Mouse (Mus musculus): Measurements from ENCODE around the gene Map2k4. TPM values are rescaled to one million over a fixed set of nuclear protein-coding genes. Genes with fewer than 3 reads are reported as not detected.

Map2k4 gene
- polyA plus RNA-seq, 1 experiment from 2014 or later: 135 TPM

DNA sequence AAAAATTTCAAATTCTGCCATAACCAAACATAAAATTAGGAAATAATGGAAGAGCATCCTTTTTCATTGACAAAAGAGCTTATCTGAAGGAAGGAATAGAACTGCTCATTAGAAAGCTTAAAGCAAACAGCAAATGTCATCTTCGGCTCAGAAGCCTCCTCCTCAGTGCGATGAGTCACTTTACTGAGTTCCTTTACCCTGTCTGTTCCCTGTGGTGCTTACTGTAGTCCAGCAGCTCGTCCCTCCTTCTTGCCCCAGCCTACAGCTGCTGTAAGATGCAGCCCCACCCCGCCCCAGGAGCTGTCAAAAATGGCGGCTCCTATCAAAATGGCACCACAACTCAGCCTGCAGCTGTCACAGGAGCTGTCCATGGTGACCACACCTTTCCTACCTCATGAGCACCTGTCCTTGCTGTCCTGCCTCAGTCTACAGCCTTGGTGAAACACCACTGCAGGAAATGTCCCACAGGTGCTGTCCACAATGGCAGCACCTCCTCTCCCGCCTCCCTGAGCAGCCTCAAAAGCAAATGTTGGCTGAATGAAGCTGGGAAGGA lies 75.3 kb downstream of the Map2k4 start:
- Histone ChIP-seq H3K27ac (ENCODE audit: low read depth, low read length) (no peak overlapping the region), H3K4me3 (ENCODE audit: low read depth, low read length) (no peak overlapping the region), H3K36me3 (ENCODE audit: control insufficient read depth, insufficient read depth, low read length) (peaks cover 5% of the 10 kb centered on the region; the same call in 1 of the 2 replicates), H3K4me1 (ENCODE audit: control insufficient read depth, insufficient read depth, low read length) (peaks cover 5% of the 10 kb centered on the region; the same call in 1 of the 2 replicates), H3K9me3 (ENCODE audit: control insufficient read depth, low read length) (no peaks in the 10 kb centered on the region), H3K4me2 (ENCODE audit: low read depth, low read length) (no peak overlapping the region), H3K9ac (replicated peaks; ENCODE audit: low read depth, low read length) (no peak overlapping the region), H3K27me3 (ENCODE audit: control insufficient read depth, insufficient read depth, low read length) (no peaks in the 10 kb centered on the region)
- 85% methylated on average over 6 of the region's 6 CpGs for WGBS
- no peak for ATAC-seq (ENCODE audit: low read depth)

DNA sequence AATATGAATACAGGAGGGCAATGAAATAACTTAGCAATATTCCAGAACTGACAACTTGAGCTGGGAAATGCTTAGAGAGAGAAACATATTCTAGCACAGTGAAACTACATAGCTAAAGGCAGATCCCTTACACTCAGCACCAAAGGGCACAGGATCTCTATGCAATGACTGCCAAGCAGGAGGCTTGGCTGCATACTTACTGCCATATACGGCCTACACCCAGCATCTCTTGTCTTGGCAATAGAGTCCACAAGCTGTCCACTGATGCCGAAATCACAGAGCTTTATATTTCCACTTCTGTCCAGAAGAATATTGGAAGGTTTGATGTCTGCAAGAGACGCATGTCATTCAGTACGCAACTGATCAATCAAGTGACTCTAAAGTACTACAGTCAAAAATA lies 81.3 kb downstream of the Map2k4 start:
- 94% methylated on average over 4 of the region's 4 CpGs for WGBS
- Histone ChIP-seq H3K9me3 (ENCODE audit: control insufficient read depth, low read length) (no peaks in the 10 kb centered on the region), H3K27me3 (ENCODE audit: control insufficient read depth, insufficient read depth, low read length) (no peaks in the 10 kb centered on the region), H3K9ac (replicated peaks; ENCODE audit: low read depth, low read length) (no peak overlapping the region), H3K4me2 (ENCODE audit: low read depth, low read length) (no peak overlapping the region), H3K4me3 (ENCODE audit: low read depth, low read length) (no peak overlapping the region), H3K4me1 (ENCODE audit: control insufficient read depth, insufficient read depth, low read length) (no peaks in the 10 kb centered on the region), H3K36me3 (ENCODE audit: control insufficient read depth, insufficient read depth, low read length) (peaks cover 10% of the 10 kb centered on the region; the same call in 1 of the 2 replicates), H3K27ac (ENCODE audit: low read depth, low read length) (no peak overlapping the region)
- no peak for ATAC-seq (ENCODE audit: low read depth)

DNA sequence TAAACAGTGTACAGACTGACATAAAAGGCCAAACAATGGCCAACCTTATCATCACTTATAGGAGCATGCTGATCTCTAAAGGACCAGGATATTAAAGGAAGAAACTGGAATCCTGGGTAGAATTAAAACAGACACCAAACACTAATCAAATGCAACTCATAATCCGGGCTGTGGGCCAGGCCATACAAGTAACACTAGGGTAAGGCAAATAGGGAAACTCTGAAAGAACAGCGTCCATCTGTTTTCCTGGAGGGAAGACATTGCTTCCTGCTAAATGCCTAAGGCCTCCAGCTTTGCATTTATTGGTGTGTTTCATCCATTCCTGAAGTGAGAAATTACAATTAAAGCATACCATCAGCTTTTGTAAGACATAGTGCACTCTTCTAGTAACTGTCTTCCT lies 81.9 kb downstream of the Map2k4 start:
- H3K36me3 ChIP-seq (ENCODE audit: control insufficient read depth, insufficient read depth, low read length): peaks cover 10% of the 10 kb centered on the region; the same call in 1 of the 2 replicates
- H3K4me1 ChIP-seq (ENCODE audit: control insufficient read depth, insufficient read depth, low read length): no peaks in the 10 kb centered on the region
- no peak overlapping the region for H3K9ac ChIP-seq (replicated peaks; ENCODE audit: low read depth, low read length)
- H3K4me2 ChIP-seq (ENCODE audit: low read depth, low read length): no peak overlapping the region
- no peak for ATAC-seq (ENCODE audit: low read depth)
- 93% methylated on average over 2 of the region's 2 CpGs for WGBS
- no peaks in the 10 kb centered on the region for H3K9me3 ChIP-seq (ENCODE audit: control insufficient read depth, low read length)
- H3K27ac ChIP-seq (ENCODE audit: low read depth, low read length): no peak overlapping the region
- H3K27me3 ChIP-seq (ENCODE audit: control insufficient read depth, insufficient read depth, low read length): no peaks in the 10 kb centered on the region
- no peak overlapping the region for H3K4me3 ChIP-seq (ENCODE audit: low read depth, low read length)

DNA sequence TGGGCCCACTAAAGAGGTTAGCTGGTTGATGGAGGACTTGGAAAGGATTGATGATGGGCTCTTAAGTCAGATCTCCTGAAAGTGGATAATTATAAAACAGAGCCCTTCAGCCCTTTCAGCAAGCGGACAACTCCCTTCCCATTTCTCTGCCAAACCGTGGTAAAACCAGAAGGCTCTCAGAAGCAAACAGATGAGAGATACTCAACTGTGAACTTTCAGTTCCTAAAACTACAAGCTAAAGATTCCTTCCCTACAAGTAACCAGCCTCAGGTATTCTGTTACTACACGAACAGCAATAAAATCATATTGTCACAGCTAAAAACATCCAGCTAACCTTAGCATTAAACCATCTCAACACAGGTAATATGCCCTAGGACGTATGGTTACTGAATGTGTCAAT lies 83.2 kb downstream of the Map2k4 start:
- Histone ChIP-seq H3K4me1 (ENCODE audit: control insufficient read depth, insufficient read depth, low read length) (no peaks in the 10 kb centered on the region), H3K27me3 (ENCODE audit: control insufficient read depth, insufficient read depth, low read length) (no peaks in the 10 kb centered on the region), H3K9me3 (ENCODE audit: control insufficient read depth, low read length) (no peaks in the 10 kb centered on the region), H3K4me2 (ENCODE audit: low read depth, low read length) (no peak overlapping the region), H3K36me3 (ENCODE audit: control insufficient read depth, insufficient read depth, low read length) (peaks cover 10% of the 10 kb centered on the region; the same call in 1 of the 2 replicates), H3K9ac (replicated peaks; ENCODE audit: low read depth, low read length) (no peak overlapping the region), H3K4me3 (ENCODE audit: low read depth, low read length) (no peak overlapping the region), H3K27ac (ENCODE audit: low read depth, low read length) (no peak overlapping the region)
- no peak for ATAC-seq (ENCODE audit: low read depth)
- WGBS: 89% methylated on average over 4 of the region's 4 CpGs

DNA sequence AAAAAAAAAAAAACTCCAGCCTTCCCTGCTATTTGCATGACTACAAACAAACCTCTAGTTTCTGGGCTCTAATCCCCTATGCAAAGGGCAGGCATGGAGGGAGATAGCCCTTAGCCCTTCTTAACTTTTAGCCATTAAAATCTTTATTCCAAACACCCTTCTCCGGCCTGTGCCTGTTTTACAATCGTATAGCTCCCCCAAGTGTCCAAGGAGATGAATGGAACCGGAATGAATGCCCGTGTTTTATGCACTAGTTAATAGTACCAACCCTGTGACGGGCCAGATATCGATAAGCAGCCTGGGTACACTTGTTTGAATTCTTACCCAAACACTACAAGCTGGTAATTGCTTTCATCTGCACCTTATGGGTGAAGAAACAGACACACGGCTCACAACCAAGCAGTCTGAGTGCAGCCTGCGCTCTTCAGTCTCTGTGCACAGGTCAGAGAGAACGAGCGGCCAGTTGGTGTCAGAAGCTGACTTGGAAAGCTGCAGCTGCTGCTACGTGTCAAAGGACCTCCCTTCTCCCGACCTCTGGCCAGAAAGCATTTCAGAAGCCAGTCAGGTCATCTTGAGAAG lies 109.2 kb downstream of the Map2k4 start:
- Histone ChIP-seq H3K27me3 (ENCODE audit: control insufficient read depth, insufficient read depth, low read length) (no peaks in the 10 kb centered on the region), H3K9ac (replicated peaks; ENCODE audit: low read depth, low read length) (no peak overlapping the region), H3K4me1 (ENCODE audit: control insufficient read depth, insufficient read depth, low read length) (no peaks in the 10 kb centered on the region), H3K36me3 (ENCODE audit: control insufficient read depth, insufficient read depth, low read length) (no peaks in the 10 kb centered on the region), H3K4me3 (ENCODE audit: low read depth, low read length) (no peak overlapping the region), H3K4me2 (ENCODE audit: low read depth, low read length) (no peak overlapping the region), H3K9me3 (ENCODE audit: control insufficient read depth, low read length) (no peaks in the 10 kb centered on the region), H3K27ac (ENCODE audit: low read depth, low read length) (no peak overlapping the region)
- 36% methylated on average over 12 of the region's 12 CpGs for WGBS
- no peak for ATAC-seq (ENCODE audit: low read depth)

DNA sequence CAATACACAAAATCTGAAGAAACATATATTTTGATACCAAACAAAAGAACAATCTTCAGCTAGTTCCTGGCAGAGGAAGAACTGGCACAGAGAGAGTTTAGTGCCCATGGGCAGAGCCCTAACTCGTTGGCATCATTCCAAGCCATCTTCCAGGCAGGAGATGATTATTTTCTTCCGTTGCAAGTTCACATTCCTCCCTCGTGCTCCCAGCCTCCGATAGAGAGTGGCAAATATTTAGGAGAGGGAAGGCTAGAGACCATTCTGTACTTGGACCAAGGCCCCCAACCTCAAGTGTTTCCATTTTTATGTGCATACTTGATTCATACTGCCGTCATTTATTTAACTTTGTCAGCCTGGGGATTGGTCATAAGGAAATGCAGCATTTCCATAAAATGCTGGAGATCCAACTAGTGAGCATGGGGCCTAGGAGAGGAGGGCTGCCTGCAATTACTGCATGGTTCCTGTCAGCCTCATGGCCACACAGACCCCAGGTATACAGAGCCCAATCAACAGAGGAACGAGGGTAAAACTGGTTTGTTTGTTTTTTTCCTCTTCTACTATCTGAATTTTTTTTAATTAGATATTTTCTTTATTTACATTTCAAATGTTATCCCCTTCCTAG lies 120.6 kb downstream of the Map2k4 start:
- no peak overlapping the region for H3K27ac ChIP-seq (ENCODE audit: low read depth, low read length)
- ATAC-seq (ENCODE audit: low read depth): no peak
- no peaks in the 10 kb centered on the region for H3K27me3 ChIP-seq (ENCODE audit: control insufficient read depth, insufficient read depth, low read length)
- H3K9ac ChIP-seq (replicated peaks; ENCODE audit: low read depth, low read length): no peak overlapping the region
- no peaks in the 10 kb centered on the region for H3K4me1 ChIP-seq (ENCODE audit: control insufficient read depth, insufficient read depth, low read length)
- H3K4me3 ChIP-seq (ENCODE audit: low read depth, low read length): no peak overlapping the region
- no peaks in the 10 kb centered on the region for H3K9me3 ChIP-seq (ENCODE audit: control insufficient read depth, low read length)
- no peaks in the 10 kb centered on the region for H3K36me3 ChIP-seq (ENCODE audit: control insufficient read depth, insufficient read depth, low read length)
- 74% methylated on average over 6 of the region's 6 CpGs for whole genome bisulfite sequencing
- H3K4me2 ChIP-seq (ENCODE audit: low read depth, low read length): no peak overlapping the region

DNA sequence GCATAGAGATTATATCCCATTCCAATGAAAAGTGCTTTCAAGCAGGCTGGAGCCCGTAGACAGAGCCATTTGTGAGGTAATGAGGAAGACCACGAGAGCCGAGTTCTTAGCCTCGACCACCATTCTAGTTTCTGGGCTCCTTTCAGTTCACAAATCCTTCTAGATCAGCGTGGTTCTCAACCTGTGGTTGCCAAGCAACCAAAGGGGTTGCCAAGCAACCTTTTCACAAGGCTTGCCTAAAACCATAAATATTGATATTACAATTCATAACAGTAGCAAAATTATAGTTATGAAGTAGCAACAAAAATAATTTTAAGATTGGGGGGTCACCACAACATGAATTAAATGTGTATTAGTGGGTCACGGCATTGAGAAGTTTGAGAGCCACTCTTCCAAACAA lies 123.2 kb downstream of the Map2k4 start:
- WGBS: 62% methylated on average over 6 of the region's 6 CpGs
- no peaks in the 10 kb centered on the region for H3K36me3 ChIP-seq (ENCODE audit: control insufficient read depth, insufficient read depth, low read length)

DNA sequence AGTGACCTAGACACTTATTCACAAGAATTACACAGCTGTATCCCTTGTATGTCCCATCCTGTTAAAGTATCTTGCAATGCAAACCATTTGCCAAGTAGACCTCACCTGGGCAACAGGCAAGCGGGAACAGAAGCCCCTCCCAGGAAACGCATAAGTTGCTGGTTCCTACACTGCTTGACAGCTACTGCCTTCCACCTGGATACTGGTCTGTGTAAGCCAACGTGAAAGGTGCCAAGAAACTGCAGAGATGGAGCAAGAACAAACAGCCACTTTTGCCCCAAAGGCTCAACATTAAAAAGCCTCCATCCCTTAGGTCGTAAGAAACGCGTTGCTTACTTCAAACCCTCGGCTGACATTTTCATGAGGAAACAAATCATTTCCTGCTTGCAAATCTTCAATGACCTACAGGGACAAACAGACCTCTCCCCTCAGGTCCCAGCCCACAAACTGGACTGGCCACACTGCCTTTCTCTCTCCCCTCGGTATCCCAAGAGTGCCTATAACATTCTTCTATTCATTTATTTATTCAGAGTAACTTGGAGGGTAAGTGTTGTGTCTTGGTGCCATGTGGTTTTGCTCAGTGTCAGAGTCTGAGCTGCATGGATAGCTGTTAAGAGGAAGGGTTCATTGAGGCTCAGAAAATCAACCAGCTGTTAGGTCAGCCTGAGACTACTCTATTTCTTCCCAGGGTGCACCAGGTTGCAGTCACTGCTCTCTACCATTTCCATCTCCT lies 126.1 kb downstream of the Map2k4 start:
- 78% methylated on average over 8 of the region's 8 CpGs for WGBS
- no peaks in the 10 kb centered on the region for H3K27me3 ChIP-seq (ENCODE audit: control insufficient read depth, insufficient read depth, low read length)
- ATAC-seq (ENCODE audit: low read depth): no peak
- H3K9me3 ChIP-seq (ENCODE audit: control insufficient read depth, low read length): no peaks in the 10 kb centered on the region
- no peak overlapping the region for H3K4me3 ChIP-seq (ENCODE audit: low read depth, low read length)
- no peak overlapping the region for H3K4me2 ChIP-seq (ENCODE audit: low read depth, low read length)
- H3K4me1 ChIP-seq (ENCODE audit: control insufficient read depth, insufficient read depth, low read length): no peaks in the 10 kb centered on the region
- no peak overlapping the region for H3K9ac ChIP-seq (replicated peaks; ENCODE audit: low read depth, low read length)
- no peak overlapping the region for H3K27ac ChIP-seq (ENCODE audit: low read depth, low read length)
- no peaks in the 10 kb centered on the region for H3K36me3 ChIP-seq (ENCODE audit: control insufficient read depth, insufficient read depth, low read length)

More for the DNA sequence above, 123.2 kb downstream of the Map2k4 start:
- no peak overlapping the region for H3K27ac ChIP-seq (ENCODE audit: low read depth, low read length)
- no peaks in the 10 kb centered on the region for H3K27me3 ChIP-seq (ENCODE audit: control insufficient read depth, insufficient read depth, low read length)
- no peak for ATAC-seq (ENCODE audit: low read depth)
- no peaks in the 10 kb centered on the region for H3K9me3 ChIP-seq (ENCODE audit: control insufficient read depth, low read length)
- H3K4me3 ChIP-seq (ENCODE audit: low read depth, low read length): no peak overlapping the region
- no peaks in the 10 kb centered on the region for H3K4me1 ChIP-seq (ENCODE audit: control insufficient read depth, insufficient read depth, low read length)
- H3K4me2 ChIP-seq (ENCODE audit: low read depth, low read length): no peak overlapping the region
- no peak overlapping the region for H3K9ac ChIP-seq (replicated peaks; ENCODE audit: low read depth, low read length)

DNA sequence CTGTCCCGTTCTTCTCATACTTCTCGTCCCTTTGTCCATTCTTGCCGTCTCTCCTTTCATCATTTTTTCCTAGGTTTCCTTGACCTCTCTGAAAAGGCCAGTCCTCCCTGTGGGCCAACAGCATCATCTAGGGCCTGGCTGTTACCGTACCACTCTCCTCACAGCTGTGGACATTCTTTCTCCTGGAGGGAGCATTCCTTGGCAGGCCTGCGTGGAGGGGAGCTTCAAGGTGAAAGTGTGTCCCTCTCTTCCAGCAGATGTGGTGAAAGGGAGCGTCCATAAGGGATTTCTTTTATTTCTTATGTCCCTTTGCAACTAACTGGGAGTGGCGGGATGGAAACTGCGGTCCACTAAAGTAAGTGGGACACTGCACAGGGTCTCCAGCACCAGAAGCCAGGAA lies 134.2 kb downstream of the Map2k4 start:
- H3K27me3 ChIP-seq (ENCODE audit: control insufficient read depth, insufficient read depth, low read length): no peaks in the 10 kb centered on the region
- ATAC-seq (ENCODE audit: low read depth): no peak
- no peak overlapping the region for H3K4me3 ChIP-seq (ENCODE audit: low read depth, low read length)
- 89% methylated on average over 8 of the region's 8 CpGs for WGBS
- H3K4me1 ChIP-seq (ENCODE audit: control insufficient read depth, insufficient read depth, low read length): no peaks in the 10 kb centered on the region
- H3K36me3 ChIP-seq (ENCODE audit: control insufficient read depth, insufficient read depth, low read length): no peaks in the 10 kb centered on the region
- no peak overlapping the region for H3K4me2 ChIP-seq (ENCODE audit: low read depth, low read length)
- H3K9me3 ChIP-seq (ENCODE audit: control insufficient read depth, low read length): no peaks in the 10 kb centered on the region
- H3K9ac ChIP-seq (replicated peaks; ENCODE audit: low read depth, low read length): no peak overlapping the region
- no peak overlapping the region for H3K27ac ChIP-seq (ENCODE audit: low read depth, low read length)

All from neural tube, embryonic 14.5 days (tissue).